Mouse (Mus musculus) forelimb bud, embryonic 11.5 days (tissue): ENCODE data around the gene Fam184b.
A peak's percentile ranks its signal among the peaks of the same experiment; 100 is the strongest.
"Not testable (repeated sequence)": the region's sequence is repeated elsewhere in the genome, so short reads cannot be mapped to it uniquely, and the experiment has no call there.

Source experiments
- DNase-seq: peaks from one replicate; pipeline ENCODE4 v3.0.0-alpha.2; 2012; ENCODE audit warnings: low read depth, low spot score

Fam184b gene

GRCm38 (mm10) chr5:45638806-45639714 is at the start of gene Fam184b:
Fam184b (minus strand) TSS chr5:45639614.
- peak; percentile 34 for DNase-seq

- no peak for DNase-seq
Observed at GRCm38 (mm10) chr5:45689152-45689551, 49.7 kb upstream of the Fam184b start.

GRCm38 (mm10) chr5:45686223-45686622 is 46.8 kb upstream of the Fam184b start:
- DNase-seq, result no peak

- no peak for DNase-seq
Observed at GRCm38 (mm10) chr5:45685243-45685642, 45.8 kb upstream of the Fam184b start.

- DNase-seq, result no peak
Observed at GRCm38 (mm10) chr5:45683388-45683787, 44.0 kb upstream of the Fam184b start.

GRCm38 (mm10) chr5:45679955-45680354 is 40.5 kb upstream of the Fam184b start:
- no peak for DNase-seq

- DNase-seq, result no peak
Observed at GRCm38 (mm10) chr5:45677639-45678038, 38.2 kb upstream of the Fam184b start.

GRCm38 (mm10) chr5:45675032-45675431 is 35.6 kb upstream of the Fam184b start:
- no peak for DNase-seq

- DNase-seq, result no peak
Observed at GRCm38 (mm10) chr5:45670894-45671494, 31.6 kb upstream of the Fam184b start.

GRCm38 (mm10) chr5:45670280-45670670 is 30.9 kb upstream of the Fam184b start:
- no peak for DNase-seq

GRCm38 (mm10) chr5:45669598-45670279 is 30.3 kb upstream of the Fam184b start, which contains the start of gene Ncapg:
Ncapg (plus strand) TSS chr5:45669919.
- DNase-seq, result peak; percentile 100

GRCm38 (mm10) chr5:45669234-45669597 is 29.8 kb upstream of the Fam184b start:
- no peak for DNase-seq

- DNase-seq, result peak; percentile 2
Observed at GRCm38 (mm10) chr5:45668831-45669230, 29.4 kb upstream of the Fam184b start.

GRCm38 (mm10) chr5:45668324-45668723 is 28.9 kb upstream of the Fam184b start:
- peak; percentile 59 for DNase-seq

- not testable (repeated sequence) for DNase-seq
Observed at GRCm38 (mm10) chr5:45658406-45658805, 19.0 kb upstream of the Fam184b start.

- no peak for DNase-seq
Observed at GRCm38 (mm10) chr5:45651026-45651703, 11.8 kb upstream of the Fam184b start.

GRCm38 (mm10) chr5:45639715-45640092 is 290 bp upstream of the Fam184b start:
- peak; percentile 6 for DNase-seq

GRCm38 (mm10) chr5:45638378-45638777 is 1.0 kb downstream of the Fam184b start:
- DNase-seq, result no peak

GRCm38 (mm10) chr5:45629470-45629869 is 9.9 kb downstream of the Fam184b start:
- no peak for DNase-seq

- DNase-seq, result no peak
Observed at GRCm38 (mm10) chr5:45627771-45628170, 11.6 kb downstream of the Fam184b start.

- no peak for DNase-seq
Observed at GRCm38 (mm10) chr5:45621511-45621910, 17.9 kb downstream of the Fam184b start.

- peak; percentile 5 for DNase-seq
Observed at GRCm38 (mm10) chr5:45599056-45599455, 40.4 kb downstream of the Fam184b start.
